Mouse (Mus musculus): ENCODE measurements around the gene Rdh14. TPM values are rescaled to one million over a fixed set of nuclear protein-coding genes. Genes with fewer than 3 reads are reported as not detected.

Rdh14 gene
- polyA plus RNA-seq, 1 experiment = 39.8 TPM

Other genes starting within 250 kb of the Rdh14 start
- gene Nt5c1b, start 20.8 kb upstream of the Rdh14 start, polyA plus RNA-seq (2012; ENCODE audit: insufficient read depth, insufficient read length, missing spikeins) = not detected in 2 replicates

All from brown adipose tissue, adult 24 weeks (tissue).